Mouse (Mus musculus) E14TG2a.4 (cell line): ENCODE results near the gene Twist2.

Experiments used
- CTCF ChIP-seq: conservative IDR thresholded peaks from 2 replicates; pipeline ENCODE4 v1.5.1; 2014; ENCODE audit warnings: low read length
- NANOG ChIP-seq: IDR thresholded peaks from 2 replicates; pipeline ENCODE4 v1.6.1; 2014; ENCODE audit warnings: borderline replicate concordance, low read length, mixed read lengths
- POU5F1 ChIP-seq: IDR thresholded peaks from 2 replicates; pipeline ENCODE4 v1.6.1; 2014; ENCODE audit warnings: low read length, borderline replicate concordance

DNA sequence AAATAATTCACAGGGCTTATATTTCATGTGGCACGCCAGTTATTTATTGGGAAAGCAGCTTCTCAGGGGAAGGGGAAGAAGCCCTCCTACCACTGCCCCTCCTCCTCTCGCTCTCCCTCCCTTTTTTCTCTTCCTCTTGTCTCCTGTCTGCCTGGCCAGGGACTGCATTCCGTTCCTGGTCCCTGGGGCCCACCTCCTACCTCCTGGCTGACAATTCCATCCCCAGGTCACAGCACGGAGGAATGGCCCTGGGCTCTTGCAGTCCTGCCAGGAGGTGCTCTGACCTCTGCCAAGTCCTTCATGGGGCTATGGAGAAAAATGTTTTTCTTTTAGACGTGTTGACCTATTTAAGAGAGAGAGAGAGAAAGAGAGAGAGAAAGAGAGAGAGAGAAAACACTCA is 77.4 kb downstream of the Twist2 start:
- TF ChIP-seq CTCF (no peak), NANOG (no peak), POU5F1 (no peak)
